Mouse (Mus musculus): ENCODE measurements around the gene Gm45711.
"Not testable (repeated sequence)": the region's sequence is repeated elsewhere in the genome, so short reads cannot be mapped to it uniquely, and the experiment has no call there.

The Gm45711 gene

DNA sequence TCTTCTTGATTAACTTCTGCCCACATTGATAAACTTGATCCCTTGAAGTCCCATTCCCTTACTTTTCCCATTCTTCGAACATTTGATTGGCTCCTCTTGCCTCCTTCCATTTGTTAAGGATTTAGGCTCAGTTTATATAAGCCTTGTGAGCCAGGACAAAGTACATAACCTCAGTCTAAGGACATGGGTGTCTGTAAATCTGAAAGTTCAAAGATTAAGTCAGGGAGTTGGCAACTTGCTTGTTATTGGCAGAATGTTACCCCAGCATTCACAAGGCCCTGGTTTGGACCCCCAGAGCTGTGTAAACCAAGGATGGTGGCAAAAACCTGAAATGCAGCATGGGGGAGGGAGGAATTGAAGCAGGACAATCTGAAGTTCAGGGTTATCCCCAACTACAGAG lies 15.5 kb downstream of the Gm45711 start:
- Histone ChIP-seq H3K9me3 (ENCODE audit: low read length) (peaks cover 38% of the 10 kb centered on the region), H3K4me3 (replicated peaks; ENCODE audit: low read length) (no peak overlapping the region), H3K27me3 (ENCODE audit: insufficient read depth, low read length) (peaks cover 5% of the 10 kb centered on the region; the same call in 1 of the 2 replicates), H3K36me3 (ENCODE audit: insufficient read depth, low read length) (no peaks in the 10 kb centered on the region), H3K4me1 (replicated peaks; ENCODE audit: low read depth, low read length) (no peaks in the 10 kb centered on the region)
- TF ChIP-seq CTCF (conservative IDR thresholded peaks at IDR 0.05; ENCODE audit: low read length): no peak
- no peak for TF ChIP-seq NANOG (IDR thresholded peaks at IDR 0.05; ENCODE audit: borderline replicate concordance, low read length)
- no peak for TF ChIP-seq POU5F1 (IDR thresholded peaks at IDR 0.05; ENCODE audit: borderline replicate concordance, low read length)

DNA sequence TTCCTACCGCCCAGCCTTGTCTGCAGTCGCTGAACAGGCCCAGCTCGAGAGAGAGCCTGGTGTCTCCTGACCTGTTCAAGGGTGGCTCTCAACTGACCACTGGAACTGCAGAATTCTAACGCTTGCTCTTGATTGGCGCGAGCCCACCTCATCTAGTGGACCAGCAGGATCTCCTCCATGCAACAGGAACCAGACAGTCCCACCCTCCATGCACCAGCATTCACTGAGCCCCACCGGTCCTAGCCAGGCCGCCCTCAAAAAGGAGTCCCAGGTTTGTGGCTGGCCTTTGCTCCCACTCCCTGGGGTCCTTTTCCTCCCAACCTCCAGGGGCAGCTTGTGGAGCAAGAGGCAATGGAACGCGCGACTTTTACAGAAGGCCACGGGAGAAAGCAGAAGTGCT lies 16.8 kb downstream of the Gm45711 start, which contains the start of gene Cmtm2a:
Gene Cmtm2a, minus strand, starts transcription at position 101 of the 400 bp plus-strand sequence.
- not testable (repeated sequence) for H3K4me3 ChIP-seq (replicated peaks; ENCODE audit: low read length); H3K36me3 ChIP-seq (ENCODE audit: insufficient read depth, low read length); H3K27me3 ChIP-seq (ENCODE audit: insufficient read depth, low read length); H3K4me1 ChIP-seq (replicated peaks; ENCODE audit: low read depth, low read length)
- H3K9me3 ChIP-seq (ENCODE audit: low read length): peaks cover 28% of the 10 kb centered on the region

DNA sequence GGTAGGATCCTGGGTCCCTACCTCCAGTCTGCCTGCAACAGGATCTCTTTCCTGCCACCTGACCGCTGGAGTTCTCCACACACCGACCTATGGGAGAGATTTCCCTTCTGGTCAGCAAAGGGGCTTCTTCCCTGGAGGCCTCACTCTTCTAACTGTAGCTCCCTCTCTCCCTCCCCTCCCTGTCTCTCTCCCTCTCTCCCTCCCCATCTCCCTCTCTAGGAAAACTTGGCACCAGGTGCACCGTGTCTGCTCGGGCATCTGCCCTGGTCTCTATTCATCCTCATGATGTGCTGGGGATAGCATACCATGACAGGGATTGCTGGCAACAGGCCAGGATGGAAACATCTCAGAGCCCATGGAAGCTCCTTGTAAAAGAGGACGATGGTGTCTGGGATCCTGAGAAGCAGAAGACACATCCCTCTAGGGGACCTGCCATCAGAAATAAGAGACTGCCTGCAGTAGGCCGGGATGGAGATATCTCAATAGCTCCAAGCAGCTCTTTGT lies 40.9 kb downstream of the Gm45711 start:
- TF ChIP-seq POU5F1 (IDR thresholded peaks at IDR 0.05; ENCODE audit: borderline replicate concordance, low read length): no peak
- no peak for TF ChIP-seq CTCF (conservative IDR thresholded peaks at IDR 0.05; ENCODE audit: low read length)
- no peak for TF ChIP-seq NANOG (IDR thresholded peaks at IDR 0.05; ENCODE audit: borderline replicate concordance, low read length)
- Histone ChIP-seq H3K27me3 (ENCODE audit: insufficient read depth, low read length) (no peaks in the 10 kb centered on the region), H3K9me3 (ENCODE audit: low read length) (peaks cover 42% of the 10 kb centered on the region), H3K4me1 (replicated peaks; ENCODE audit: low read depth, low read length) (peaks cover 3% of the 10 kb centered on the region; the same call in 1 of the 2 replicates), H3K4me3 (replicated peaks; ENCODE audit: low read length) (no peak overlapping the region), H3K36me3 (ENCODE audit: insufficient read depth, low read length) (no peaks in the 10 kb centered on the region; the same call in 1 of the 2 replicates)

DNA sequence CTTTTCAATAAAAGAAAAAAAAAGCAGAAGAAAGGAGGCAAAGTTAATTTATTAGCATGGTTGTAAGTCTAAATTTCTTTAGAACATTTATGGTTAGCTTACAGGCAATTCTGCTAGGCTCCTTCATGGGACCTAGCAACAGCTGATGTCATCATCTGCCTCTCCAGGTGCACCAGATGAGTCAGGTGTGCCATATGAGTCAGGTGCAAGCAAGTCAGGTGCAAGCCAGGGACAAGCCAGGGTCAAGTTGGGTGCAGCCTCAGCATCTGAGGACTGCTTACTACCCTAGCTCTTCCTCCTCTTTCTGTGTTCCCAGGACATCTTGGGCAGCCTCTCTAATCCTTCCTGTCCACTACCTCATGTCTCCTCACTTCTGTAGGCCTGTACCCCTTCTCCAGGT lies 41.5 kb downstream of the Gm45711 start:
- no peaks in the 10 kb centered on the region for H3K27me3 ChIP-seq (ENCODE audit: insufficient read depth, low read length)
- TF ChIP-seq POU5F1 (IDR thresholded peaks at IDR 0.05; ENCODE audit: borderline replicate concordance, low read length) (no peak), NANOG (IDR thresholded peaks at IDR 0.05; ENCODE audit: borderline replicate concordance, low read length) (no peak), CTCF (conservative IDR thresholded peaks at IDR 0.05; ENCODE audit: low read length) (no peak)

DNA sequence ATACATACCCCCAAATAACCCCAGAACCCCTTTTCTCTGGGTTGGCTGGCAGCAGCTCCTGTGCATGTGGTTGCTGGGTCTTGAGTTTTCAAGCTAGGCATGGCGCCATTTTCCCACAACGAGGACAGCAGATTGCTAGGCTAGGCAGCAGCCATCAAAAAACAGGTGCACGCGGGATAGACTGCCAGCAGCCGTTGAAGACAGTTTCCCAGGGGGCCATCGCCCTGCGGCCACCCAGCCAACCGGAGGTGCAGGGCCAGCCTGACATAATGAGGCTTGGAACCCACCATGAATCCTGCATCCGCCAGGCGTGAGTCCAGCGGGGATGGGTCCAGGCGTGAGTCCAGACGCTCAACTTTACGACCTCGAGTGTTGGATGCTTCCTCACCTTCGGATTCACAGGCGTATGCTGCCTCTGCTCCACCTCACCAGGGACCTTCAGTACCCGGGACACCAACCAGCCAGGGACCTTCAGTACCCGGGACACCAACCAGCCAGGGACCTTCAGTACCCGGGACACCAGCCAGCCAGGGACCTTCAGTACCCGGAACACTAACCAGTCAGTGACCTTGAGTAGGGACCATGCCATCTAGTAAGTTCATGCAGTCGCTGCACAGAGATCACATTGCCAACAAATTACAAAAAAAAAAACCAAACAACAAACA lies 45.5 kb downstream of the Gm45711 start:
- not testable (repeated sequence) for H3K4me1 ChIP-seq (replicated peaks; ENCODE audit: low read depth, low read length); H3K27me3 ChIP-seq (ENCODE audit: insufficient read depth, low read length); H3K4me3 ChIP-seq (replicated peaks; ENCODE audit: low read length)
- peaks cover 22% of the 10 kb centered on the region for H3K36me3 ChIP-seq (ENCODE audit: insufficient read depth, low read length)
- peaks cover 22% of the 10 kb centered on the region for H3K9me3 ChIP-seq (ENCODE audit: low read length)

More for the DNA sequence above, 41.5 kb downstream of the Gm45711 start:
- Histone ChIP-seq H3K4me1 (replicated peaks; ENCODE audit: low read depth, low read length) (peaks cover 3% of the 10 kb centered on the region; the same call in 1 of the 2 replicates), H3K4me3 (replicated peaks; ENCODE audit: low read length) (no peak overlapping the region), H3K36me3 (ENCODE audit: insufficient read depth, low read length) (peaks cover 6% of the 10 kb centered on the region; the same call in 1 of the 2 replicates), H3K9me3 (ENCODE audit: low read length) (peaks cover 35% of the 10 kb centered on the region)

DNA sequence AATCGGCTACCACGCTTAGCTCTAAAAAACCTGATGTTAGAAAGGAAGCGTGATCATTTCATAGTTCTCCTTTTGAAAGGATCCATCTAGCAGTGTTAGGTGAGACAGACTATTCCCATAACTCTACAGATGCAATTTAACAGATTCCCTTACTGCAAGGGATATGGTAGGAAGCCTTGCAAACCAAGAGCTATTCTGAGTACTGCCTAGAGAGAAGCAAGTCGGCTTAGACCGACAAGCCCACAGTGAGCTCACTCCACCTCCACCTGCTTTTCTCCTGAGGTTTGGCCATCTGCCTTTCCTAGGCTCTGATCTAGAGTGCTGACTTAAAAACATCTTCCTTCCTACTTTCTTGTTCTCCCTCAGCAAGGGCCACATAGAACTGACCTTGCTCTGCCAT lies 48.1 kb downstream of the Gm45711 start:
- H3K4me1 ChIP-seq (replicated peaks; ENCODE audit: low read depth, low read length): not testable (repeated sequence)

DNA sequence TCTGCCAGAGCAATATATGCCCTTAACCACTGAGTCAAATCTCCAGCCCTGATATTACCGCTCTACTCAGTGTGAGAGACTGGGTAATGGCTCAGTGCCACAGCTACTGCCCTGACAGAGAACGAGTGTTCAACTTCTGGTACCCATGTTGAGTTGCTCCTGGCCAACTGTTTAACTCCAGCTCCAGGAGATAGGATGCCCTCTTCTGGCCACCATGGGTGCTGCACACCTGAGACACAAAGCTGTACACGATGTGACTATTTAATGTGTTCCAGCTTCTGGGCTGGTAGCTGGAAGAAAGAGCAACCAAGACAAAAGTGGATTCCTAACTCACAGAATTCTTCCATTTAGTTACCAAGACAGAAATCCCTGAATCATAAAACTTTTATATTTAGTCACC lies 56.9 kb downstream of the Gm45711 start:
- TF ChIP-seq CTCF (conservative IDR thresholded peaks at IDR 0.05; ENCODE audit: low read length) (peak; percentile 79), POU5F1 (IDR thresholded peaks at IDR 0.05; ENCODE audit: borderline replicate concordance, low read length) (no peak)

More for the DNA sequence above, 48.1 kb downstream of the Gm45711 start:
- not testable (repeated sequence) for H3K9me3 ChIP-seq (ENCODE audit: low read length); H3K27me3 ChIP-seq (ENCODE audit: insufficient read depth, low read length); H3K4me3 ChIP-seq (replicated peaks; ENCODE audit: low read length)
- H3K36me3 ChIP-seq (ENCODE audit: insufficient read depth, low read length): peaks cover 44% of the 10 kb centered on the region

DNA sequence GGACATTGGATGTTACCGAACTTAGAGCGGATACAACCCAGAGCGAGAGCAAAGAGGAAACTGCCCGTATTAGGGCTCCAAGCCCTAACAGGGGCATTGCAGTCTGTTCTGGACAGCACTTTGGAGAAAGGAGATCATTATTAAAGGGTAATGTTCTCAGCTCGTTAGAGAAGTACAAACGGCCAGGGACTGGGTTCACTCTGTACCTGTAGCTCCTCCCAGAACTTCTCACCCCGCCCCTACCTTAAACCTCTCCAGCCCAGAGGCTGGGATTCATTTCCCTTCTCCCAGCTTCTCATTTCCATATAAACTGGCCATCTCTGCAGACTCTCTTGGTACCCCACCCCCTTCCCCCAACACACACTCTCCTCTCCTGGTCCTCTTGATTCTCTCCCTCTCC lies 58.4 kb downstream of the Gm45711 start:
- Histone ChIP-seq H3K36me3 (ENCODE audit: insufficient read depth, low read length) (peaks cover 3% of the 10 kb centered on the region; the same call in 1 of the 2 replicates), H3K27me3 (ENCODE audit: insufficient read depth, low read length) (no peaks in the 10 kb centered on the region), H3K4me1 (replicated peaks; ENCODE audit: low read depth, low read length) (peaks cover 50% of the 10 kb centered on the region), H3K4me3 (replicated peaks; ENCODE audit: low read length) (peak overlapping the region; percentile 90), H3K9me3 (ENCODE audit: low read length) (no peaks in the 10 kb centered on the region)
- no peak for TF ChIP-seq POU5F1 (IDR thresholded peaks at IDR 0.05; ENCODE audit: borderline replicate concordance, low read length)
- no peak for TF ChIP-seq CTCF (conservative IDR thresholded peaks at IDR 0.05; ENCODE audit: low read length)
- no peak for TF ChIP-seq NANOG (IDR thresholded peaks at IDR 0.05; ENCODE audit: borderline replicate concordance, low read length)

More for the DNA sequence above, 56.9 kb downstream of the Gm45711 start:
- Histone ChIP-seq H3K4me1 (replicated peaks; ENCODE audit: low read depth, low read length) (peaks cover 36% of the 10 kb centered on the region), H3K36me3 (ENCODE audit: insufficient read depth, low read length) (peaks cover 9% of the 10 kb centered on the region), H3K27me3 (ENCODE audit: insufficient read depth, low read length) (no peaks in the 10 kb centered on the region), H3K9me3 (ENCODE audit: low read length) (no peaks in the 10 kb centered on the region), H3K4me3 (replicated peaks; ENCODE audit: low read length) (0 out of 2 replicates have a peak overlapping the region, but pooled peaks have one; percentile 32)

All from E14TG2a.4 (cell line).